Mouse (Mus musculus): ENCODE data around the gene Dnmt3a.

DNA sequence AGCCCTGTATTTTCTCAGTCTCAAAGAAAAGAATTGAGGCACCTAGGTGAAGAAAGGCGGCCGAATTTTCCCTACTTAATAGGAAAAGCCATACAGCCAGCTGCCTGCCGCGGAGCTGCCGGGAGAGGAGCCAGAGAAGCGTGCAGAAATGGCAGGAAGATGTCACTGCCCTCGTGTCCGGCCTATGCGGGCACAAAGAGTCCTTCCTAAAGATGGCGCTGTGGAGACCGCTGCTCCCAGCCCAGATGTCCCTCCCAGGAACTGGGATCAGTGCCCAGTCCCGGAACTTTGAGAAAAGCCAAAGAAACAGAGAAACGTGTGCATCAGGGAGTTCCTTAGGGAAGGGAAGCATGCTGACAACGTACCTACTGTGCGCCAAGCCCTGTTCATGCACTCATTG lies 65.8 kb downstream of the Dnmt3a start:
- TF ChIP-seq CTCF (IDR thresholded peaks at IDR 0.05; ENCODE audit: low read depth) (peak; percentile 46), EP300 (IDR thresholded peaks at IDR 0.05; ENCODE audit: low read depth) (no peak)
